Mouse (Mus musculus) ES-Bruce4 (cell line): ENCODE data around the gene Ptprd.

Experiments
- CTCF ChIP-seq: IDR thresholded peaks from one replicate; pipeline ENCODE4 v1.8.1; 2011; ENCODE audit warnings: low read depth, low read length
- POLR2A ChIP-seq: IDR thresholded peaks from one replicate; pipeline ENCODE4 v1.8.1; 2011; ENCODE audit warnings: low read length; ENCODE audit not compliant: insufficient read depth

GRCm38 (mm10) chr4:76417676-76418075 is 1794.1 kb downstream of the Ptprd start:
- TF ChIP-seq CTCF: no peak
- TF ChIP-seq POLR2A: no peak
